Mouse (Mus musculus) embryo, embryonic 9.5 days (tissue): ENCODE data around the gene Mecom.

ENCODE experiments used
- DNase-seq: peaks from one replicate; pipeline ENCODE4 v3.0.0-alpha.2; 2017; ENCODE audit errors: extremely low spot score

Gene Mecom

DNA sequence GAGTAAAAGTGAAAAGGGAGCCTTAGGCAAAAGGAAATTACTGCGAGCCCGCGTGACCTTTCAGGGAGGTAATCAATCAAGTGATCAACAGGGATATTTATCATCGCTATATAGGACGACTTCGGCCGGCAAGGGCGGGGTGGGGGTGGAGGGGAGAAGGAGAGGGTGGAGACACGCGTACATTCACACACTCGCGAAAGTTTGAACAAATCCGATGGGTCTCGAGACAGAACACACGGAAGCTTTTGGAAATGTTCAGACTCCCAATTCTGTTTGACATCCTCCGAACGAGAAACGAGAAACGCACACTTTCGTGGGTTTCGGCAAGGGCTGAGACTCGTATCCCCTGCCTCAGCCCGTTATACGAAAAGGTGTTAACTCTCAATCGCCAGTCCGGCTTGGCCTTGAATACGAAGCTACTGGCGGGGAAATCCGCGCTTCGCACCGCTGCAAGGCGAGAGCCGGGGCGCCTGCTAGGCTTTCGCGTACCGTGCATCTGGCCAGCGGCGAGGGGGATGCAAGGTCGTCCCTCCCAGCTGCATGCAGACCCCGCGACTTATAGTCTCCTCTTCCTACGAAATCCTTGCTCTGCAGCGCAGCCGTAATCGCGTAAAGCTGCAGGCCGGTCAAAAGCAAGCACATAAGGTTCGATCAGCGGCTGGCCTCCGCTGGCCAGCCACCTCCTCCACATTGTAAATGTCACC, 33.6 kb downstream of the Mecom start:
- peak; percentile 78 for DNase-seq

DNA sequence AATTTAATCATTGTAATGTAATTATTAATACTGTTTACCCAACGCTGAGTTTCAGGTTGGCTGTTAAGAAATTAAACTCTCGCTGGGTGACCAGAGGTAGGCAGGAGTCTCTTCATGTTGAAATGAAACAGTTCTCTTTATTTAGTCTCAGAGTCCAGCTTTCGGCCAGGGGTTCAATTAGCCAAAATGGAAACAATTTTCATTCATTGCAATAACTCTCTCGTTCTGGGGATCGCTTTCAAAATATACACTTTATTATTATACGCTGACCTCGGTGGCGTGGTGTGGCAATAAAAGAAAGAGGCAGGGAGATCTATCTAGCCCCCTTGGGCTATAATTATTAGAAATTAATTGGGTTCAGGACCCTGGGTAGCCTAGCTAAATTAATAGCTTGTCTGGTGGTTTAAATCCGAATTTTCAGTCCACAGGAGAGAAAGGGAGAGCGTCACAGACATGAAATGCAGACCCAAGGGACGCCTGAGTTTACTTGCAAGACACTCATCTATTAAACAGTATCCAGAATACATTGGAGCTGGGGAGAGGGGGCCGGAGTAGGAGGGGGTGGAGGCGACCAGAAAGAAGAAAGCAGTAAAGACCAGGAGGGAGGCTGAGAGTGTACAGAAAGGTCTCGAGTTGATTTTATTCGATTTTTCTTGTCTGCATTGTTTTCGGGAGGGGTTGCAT, 34.4 kb downstream of the Mecom start:
- no peak for DNase-seq

DNA sequence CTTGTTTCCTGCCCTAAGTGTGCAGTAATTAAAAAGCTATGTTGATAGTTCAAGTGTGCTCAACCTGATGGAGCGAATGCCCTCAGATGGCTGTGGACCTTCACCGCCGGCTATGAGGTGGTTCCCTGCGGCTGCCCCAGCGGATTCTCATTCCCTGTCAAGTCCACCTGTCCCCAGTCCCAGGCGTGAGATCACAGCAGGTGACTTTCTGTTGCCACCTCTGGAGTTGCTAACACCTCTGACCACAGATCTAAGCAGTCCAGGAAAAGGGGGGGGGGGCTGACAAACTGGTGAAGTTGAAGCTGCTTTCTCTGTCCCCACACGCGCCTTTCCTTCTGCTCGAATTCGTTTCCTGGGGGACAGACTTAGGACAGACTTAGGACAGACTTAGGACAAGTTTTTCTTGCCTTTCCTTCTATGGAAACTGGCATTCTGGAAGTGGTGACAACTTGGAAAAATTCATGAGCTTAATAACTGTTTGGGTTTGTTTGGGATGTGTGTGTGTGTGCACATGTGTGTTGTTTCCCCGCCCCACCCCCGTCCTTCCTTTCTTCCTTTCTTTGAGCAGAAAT, 35.3 kb downstream of the Mecom start:
- peak; percentile 39 for DNase-seq

- peak; percentile 27 for DNase-seq
Measured at GRCm38 (mm10) chr3:30511796-30512195, 36.0 kb downstream of the Mecom start.

DNA sequence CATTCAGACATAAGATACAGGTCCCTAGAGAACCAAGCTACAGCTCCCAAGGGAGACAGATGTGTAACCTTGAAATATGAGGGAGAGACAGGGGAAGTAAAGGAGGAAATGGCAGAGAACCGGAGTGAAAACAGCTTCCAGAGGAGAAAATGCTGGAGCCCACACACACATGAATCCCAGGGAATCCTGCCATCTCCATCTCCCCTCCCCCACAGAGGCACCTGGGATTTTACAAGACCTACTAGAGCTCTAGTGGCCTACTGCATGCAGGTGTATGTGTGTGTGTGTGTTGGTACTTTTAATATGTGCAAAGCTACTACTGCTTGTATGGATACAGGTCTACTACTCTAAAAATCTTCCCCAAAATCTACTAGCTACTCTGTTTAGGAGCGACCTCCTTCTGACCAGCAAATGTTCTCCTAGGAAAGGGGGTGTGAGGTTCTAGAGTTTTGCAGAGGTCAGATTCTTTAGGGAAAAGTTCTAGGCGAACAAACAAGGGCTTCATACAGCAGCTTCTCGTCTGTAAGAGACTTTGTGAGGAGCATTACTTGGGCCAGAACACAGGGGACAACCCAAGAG, 36.7 kb downstream of the Mecom start:
- DNase-seq = no peak

DNA sequence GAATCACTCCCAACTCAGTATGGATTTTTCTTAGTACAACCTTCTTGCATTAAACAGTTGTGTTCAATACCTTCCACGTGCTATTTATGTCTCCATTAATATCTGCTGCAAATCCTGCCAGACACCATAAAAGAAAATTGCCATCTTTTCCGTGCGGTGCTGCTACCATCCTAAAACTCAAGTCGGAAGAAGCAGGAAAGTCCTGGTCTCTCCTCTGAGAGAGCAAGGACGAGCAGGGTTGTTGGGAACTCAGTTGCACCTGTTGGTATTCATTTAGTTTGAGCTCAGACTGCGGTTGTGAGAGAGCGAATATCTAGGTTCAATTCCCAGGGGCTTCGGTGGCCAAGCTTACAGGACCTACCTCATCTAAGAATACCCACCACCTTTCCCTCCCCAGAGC, 37.2 kb downstream of the Mecom start:
- DNase-seq = no peak

- peak; percentile 51 for DNase-seq
Measured at GRCm38 (mm10) chr3:30510105-30510504, 37.7 kb downstream of the Mecom start.

DNA sequence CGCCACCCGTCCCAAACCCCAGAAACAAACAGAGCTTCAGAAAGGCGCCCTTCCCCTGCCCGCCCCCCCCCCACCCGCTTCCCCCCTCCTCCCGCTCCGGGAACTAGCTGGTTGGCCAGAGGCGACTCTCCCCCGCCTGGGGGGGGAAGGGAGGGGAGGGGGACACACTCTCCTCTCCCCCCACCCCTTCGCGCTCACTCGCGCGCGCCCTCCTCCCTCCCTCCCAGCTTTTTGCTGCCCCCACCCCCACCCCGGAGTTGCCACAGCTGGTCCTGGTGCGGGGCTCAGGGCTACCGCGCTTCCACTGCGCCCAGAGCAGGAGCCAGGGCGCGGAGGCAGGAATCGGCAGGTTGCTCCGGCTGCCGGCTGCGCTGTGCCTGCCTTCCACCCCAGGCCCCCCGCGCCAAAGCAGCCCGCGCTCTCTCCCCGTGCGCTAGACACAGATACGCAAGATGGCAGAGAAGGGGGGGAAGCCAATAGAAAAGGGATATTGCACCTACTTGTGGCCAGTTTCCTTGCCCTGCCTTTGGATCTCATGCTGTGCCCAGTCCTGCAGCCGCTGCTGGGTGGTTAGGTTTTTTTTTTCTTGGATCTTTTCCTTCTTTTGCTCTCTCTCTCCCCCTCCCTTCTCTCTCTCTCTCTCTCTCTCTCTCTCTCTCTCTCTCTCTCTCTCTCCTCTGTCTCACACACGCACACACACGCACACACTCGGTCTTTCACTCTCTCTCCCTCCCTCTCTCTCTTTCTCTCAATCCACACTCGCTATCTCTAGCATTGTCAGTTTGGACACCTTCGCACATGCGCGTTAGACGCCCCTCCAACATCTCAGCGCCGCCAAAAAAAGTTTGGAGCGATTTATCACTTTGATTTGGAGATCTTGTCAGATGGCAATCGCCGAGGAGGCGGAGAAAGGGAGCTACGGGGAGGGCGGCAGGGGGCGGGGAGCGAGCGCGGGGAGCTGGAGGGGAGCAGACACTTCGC, 38.6 kb downstream of the Mecom start:
- peak; percentile 87 for DNase-seq

DNA sequence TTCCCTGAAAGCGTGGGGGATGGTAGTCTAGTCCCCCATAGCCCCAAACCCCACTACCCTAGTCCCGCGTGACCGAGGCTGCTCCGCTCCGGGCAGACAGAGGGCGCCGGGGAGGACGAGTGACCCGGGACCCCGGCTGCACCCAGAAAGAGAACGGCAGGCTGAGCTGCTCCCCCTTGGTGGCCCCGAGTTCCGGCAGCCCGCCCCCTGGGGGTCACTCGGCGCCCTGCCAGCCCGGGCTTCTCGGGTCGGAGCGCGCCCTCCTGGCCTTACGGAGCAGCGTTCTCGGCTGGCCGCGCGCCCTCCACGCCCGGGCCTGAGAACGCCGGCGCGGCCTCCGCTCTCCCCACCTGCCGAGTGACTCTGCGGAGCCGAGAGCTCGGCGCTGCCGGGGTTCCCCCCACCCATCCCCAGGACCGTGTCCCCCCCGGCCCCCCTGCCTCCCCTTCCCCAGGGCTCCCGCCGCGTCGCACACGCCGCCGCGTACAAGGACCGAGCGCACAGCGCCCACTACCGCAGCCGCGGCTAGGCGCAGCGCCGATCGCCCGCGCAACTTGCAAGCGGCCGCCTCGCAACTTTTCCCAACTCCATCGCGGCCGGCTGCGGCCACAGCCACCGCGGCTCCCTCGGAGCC, 39.4 kb downstream of the Mecom start:
- peak; percentile 91 for DNase-seq

DNA sequence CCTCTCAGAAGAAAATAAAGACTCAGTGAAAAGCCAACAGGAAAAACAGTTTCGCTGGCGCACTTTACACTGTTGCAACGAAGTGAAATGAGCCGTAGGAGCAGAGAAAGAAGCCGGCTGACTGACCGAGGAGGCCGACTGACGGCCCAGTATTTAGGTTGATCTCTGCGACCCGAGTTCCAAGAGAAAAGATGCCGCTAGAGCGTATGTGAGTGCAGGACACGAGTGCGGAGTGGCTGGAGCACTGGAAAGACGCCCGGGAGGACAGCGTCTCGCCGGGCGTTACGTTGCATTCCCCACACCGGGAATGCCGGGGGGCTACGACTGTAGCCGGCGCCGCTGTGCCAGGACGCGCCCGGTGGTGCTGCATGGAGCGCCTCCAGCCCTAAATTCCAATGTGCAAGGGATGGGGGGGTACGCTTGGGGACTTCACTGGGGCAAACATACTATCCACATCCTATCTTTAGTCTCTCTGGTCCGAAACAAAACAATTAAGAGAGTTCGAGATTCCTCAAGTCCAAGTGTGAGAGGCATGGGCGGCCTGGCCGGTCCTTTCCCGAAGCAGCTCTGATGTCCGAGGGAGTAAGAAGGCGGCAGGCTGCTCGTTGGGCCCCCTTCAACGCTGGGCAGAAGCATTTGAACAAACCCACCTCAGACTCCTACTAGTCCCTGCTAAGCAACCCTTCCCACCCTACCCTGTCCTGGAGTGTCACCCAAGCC, 40.1 kb downstream of the Mecom start:
- DNase-seq = no peak

DNA sequence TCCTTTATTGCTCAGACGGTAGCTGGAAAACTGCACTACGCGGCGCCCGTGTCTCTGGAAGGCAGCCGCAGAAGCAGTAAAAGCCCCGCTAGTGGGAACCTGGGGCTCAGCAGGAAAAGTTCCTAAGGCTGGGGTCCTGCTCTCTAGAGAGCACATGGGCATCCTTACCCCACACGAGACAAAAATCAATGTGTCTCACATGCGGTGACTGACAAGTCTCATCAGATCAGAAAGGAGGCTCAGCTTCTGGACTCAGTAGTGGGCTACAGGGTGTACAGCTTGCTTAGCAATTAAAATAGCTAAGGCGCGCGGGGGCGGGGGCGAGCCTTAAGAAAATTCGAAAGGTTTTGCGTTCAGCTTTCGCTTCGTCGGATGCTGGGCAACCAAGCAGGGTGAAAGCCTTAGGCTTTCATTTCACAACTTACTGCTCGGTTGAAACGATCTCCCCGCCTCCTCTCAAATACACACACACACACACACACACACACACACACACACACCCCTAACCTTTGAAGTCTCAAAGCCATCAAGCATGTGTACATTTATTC, 40.7 kb downstream of the Mecom start:
- no peak for DNase-seq

- peak; percentile 65 for DNase-seq
Measured at GRCm38 (mm10) chr3:30506329-30507027, 41.3 kb downstream of the Mecom start.

GRCm38 (mm10) chr3:30505741-30506251, 42.0 kb downstream of the Mecom start:
- DNase-seq = peak; percentile 36

DNA sequence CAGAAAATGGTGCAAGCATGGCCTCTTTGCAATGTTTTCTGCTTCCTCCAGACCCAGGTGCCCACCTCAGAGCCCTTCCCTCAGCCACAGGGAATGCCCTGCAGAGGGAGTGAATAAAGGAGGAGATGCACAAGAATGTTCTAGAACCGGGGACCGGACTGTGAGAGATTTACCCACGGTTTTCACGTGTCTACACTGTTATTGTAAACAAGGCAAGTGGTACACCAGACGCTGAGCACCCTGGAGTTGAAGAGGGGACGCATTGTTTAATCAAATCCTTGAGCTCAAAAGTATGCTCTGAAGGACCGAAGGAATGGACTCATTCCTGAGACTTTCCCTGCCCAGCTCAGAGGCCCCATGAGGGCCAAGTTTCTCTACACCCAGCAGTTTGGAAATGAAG, 43.2 kb downstream of the Mecom start:
- DNase-seq = no peak

GRCm38 (mm10) chr3:30503821-30504220, 44.0 kb downstream of the Mecom start:
- DNase-seq = no peak

- peak; percentile 36 for DNase-seq
Measured at GRCm38 (mm10) chr3:30498202-30498828, 49.5 kb downstream of the Mecom start.

DNA sequence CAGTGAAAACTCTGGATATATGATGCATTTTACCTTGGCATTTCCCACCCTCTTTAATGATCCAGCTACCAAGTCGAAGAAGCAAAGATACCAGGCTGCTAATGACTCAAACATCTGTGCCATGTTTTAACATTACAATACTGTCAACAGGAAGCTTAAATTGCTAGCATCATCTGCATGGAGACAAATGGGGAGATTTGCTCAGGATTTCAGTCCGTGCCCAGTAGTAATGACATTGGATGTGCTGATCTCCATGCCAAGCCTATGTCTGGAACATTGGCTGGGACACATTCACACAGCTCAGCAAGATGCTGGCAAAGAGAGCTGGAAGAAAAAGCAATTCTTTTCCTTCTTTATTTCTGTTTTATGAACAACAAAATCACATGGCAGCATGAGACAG, 53.4 kb downstream of the Mecom start:
- DNase-seq = no peak

- DNase-seq = no peak
Measured at GRCm38 (mm10) chr3:30488808-30489207, 59.0 kb downstream of the Mecom start.

- no peak for DNase-seq
Measured at GRCm38 (mm10) chr3:30486422-30486821, 61.4 kb downstream of the Mecom start.
